Mouse (Mus musculus) spleen, adult 2 months (tissue): ENCODE results near the gene Camta1.

Experiments used
- CTCF ChIP-seq: fragments of 200-500 bp; IDR thresholded peaks from 2 replicates; pipeline ENCODE4 v1.5.1; 2011; ENCODE audit warnings: mild to moderate bottlenecking, inconsistent platforms; ENCODE audit not compliant: insufficient read depth, insufficient read length, insufficient replicate concordance; ENCODE audit errors: extremely low read depth
- POLR2A ChIP-seq: fragments of 200-500 bp; IDR thresholded peaks from 2 replicates; pipeline ENCODE4 v1.6.1; 2011; ENCODE audit warnings: low read depth, low read length, inconsistent platforms

GRCm38 (mm10) chr4:150926924-150927705, 934.6 kb downstream of the Camta1 start:
- TF ChIP-seq CTCF (no peak), POLR2A (no peak)
